Mouse (Mus musculus) C2C12 (cell line): ENCODE data around the gene Zfp825. TPM values are rescaled to one million over a fixed set of nuclear protein-coding genes. Genes with fewer than 3 reads are reported as not detected.
"Not testable (repeated sequence)": the region's sequence is repeated elsewhere in the genome, so short reads cannot be mapped to it uniquely, and the experiment has no call there.

Experiments used
- H3K27me3 ChIP-seq: one replicate; pipeline ENCODE4 v1.6.1; 2011; ENCODE audit not compliant: control insufficient read depth, insufficient read depth, insufficient read length
- H3K36me3 ChIP-seq: one replicate; pipeline ENCODE4 v1.6.1; 2011; ENCODE audit not compliant: control insufficient read depth, insufficient read depth
- H3K4me3 ChIP-seq: one replicate; pipeline ENCODE4 v1.5.1; 2011; ENCODE audit warnings: mild to moderate bottlenecking, control low read depth; ENCODE audit not compliant: poor library complexity, insufficient read depth, severe bottlenecking
- H3K79me2 ChIP-seq: one replicate; pipeline ENCODE4 v1.6.1; 2011; ENCODE audit not compliant: control insufficient read depth, insufficient read depth
- H3K79me3 ChIP-seq: one replicate; pipeline ENCODE4 v1.6.1; 2011; ENCODE audit warnings: low read depth, control low read depth
- H3ac ChIP-seq: one replicate; pipeline ENCODE3; 2011; ENCODE audit warnings: low read depth; ENCODE audit not compliant: control insufficient read depth, insufficient read length
- CEBPB ChIP-seq: IDR thresholded peaks from one replicate; pipeline ENCODE4 v1.6.1; 2011; ENCODE audit warnings: low read depth, mild to moderate bottlenecking, control low read depth, moderate library complexity
- CTCF ChIP-seq: IDR thresholded peaks from one replicate; pipeline ENCODE4 v1.5.1; 2011; ENCODE audit not compliant: control insufficient read depth, insufficient read depth, insufficient read length
- MAX ChIP-seq: IDR thresholded peaks from one replicate; pipeline ENCODE4 v1.6.1; 2011; ENCODE audit warnings: mild to moderate bottlenecking, control low read depth
- MYOD1 ChIP-seq: IDR thresholded peaks from one replicate; pipeline ENCODE4 v1.6.1; 2011; ENCODE audit warnings: low read depth; ENCODE audit not compliant: control insufficient read depth, insufficient read length
- MYOG ChIP-seq: IDR thresholded peaks from one replicate; pipeline ENCODE4 v1.6.1; 2011; ENCODE audit not compliant: control insufficient read depth, insufficient read length; ENCODE audit errors: extremely low read depth
- polyA plus RNA-seq: library from polyadenylated mRNA; unstranded; fragments of >200 nt; fragmentation: generic; extraction: Trizol; gene quantifications from one replicate; pipeline ENCODE4 v1.2.1, GENCODE M21; 2012; ENCODE audit warnings: missing spikeins

Gene Zfp825
- polyA plus RNA-seq, 1 experiment, result 2.5 TPM

- TF ChIP-seq MYOG (no peak), MAX (no peak), CTCF (no peak)
- H3K4me3 ChIP-seq, result no peak overlapping the region
These were observed 28.9 kb upstream of the Zfp825 start for GRCm38 (mm10) chr13:74522481-74523237.

GRCm38 (mm10) chr13:74522141-74522480 is 28.3 kb upstream of the Zfp825 start:
- not testable (repeated sequence) for H3K79me3 ChIP-seq, H3K27me3 ChIP-seq, H3K4me3 ChIP-seq, H3K36me3 ChIP-seq, H3ac ChIP-seq, H3K79me2 ChIP-seq

More at GRCm38 (mm10) chr13:74522481-74523237, 28.9 kb upstream of the Zfp825 start:
- H3K27me3 ChIP-seq, result no peaks in the 10 kb centered on the region
- H3ac ChIP-seq, result no peak overlapping the region
- no peaks in the 10 kb centered on the region for H3K79me2 ChIP-seq
- no peaks in the 10 kb centered on the region for H3K79me3 ChIP-seq
- no peaks in the 10 kb centered on the region for H3K36me3 ChIP-seq

GRCm38 (mm10) chr13:74507981-74508380 is 14.2 kb upstream of the Zfp825 start:
- not testable (repeated sequence) for H3ac ChIP-seq, H3K27me3 ChIP-seq, H3K36me3 ChIP-seq, H3K4me3 ChIP-seq, H3K79me2 ChIP-seq, H3K79me3 ChIP-seq

GRCm38 (mm10) chr13:74502851-74503250 is 9.1 kb upstream of the Zfp825 start:
- not testable (repeated sequence) for H3ac ChIP-seq, H3K79me3 ChIP-seq, H3K79me2 ChIP-seq, H3K27me3 ChIP-seq, H3K36me3 ChIP-seq, H3K4me3 ChIP-seq

- not testable (repeated sequence) for H3K79me2 ChIP-seq, H3ac ChIP-seq, H3K4me3 ChIP-seq, H3K79me3 ChIP-seq, H3K27me3 ChIP-seq, H3K36me3 ChIP-seq
These were observed 5.9 kb upstream of the Zfp825 start for GRCm38 (mm10) chr13:74499696-74500095.

- not testable (repeated sequence) for H3K79me3 ChIP-seq, H3K79me2 ChIP-seq, H3K27me3 ChIP-seq, H3ac ChIP-seq, H3K36me3 ChIP-seq, H3K4me3 ChIP-seq
These were observed 9.5 kb downstream of the Zfp825 start for GRCm38 (mm10) chr13:74484326-74484725.

- H3K79me3 ChIP-seq, H3K4me3 ChIP-seq, H3K27me3 ChIP-seq, H3ac ChIP-seq, H3K36me3 ChIP-seq, H3K79me2 ChIP-seq: not testable (repeated sequence)
These were observed 22.3 kb downstream of the Zfp825 start for GRCm38 (mm10) chr13:74471468-74471867.

GRCm38 (mm10) chr13:74462699-74463385 is 30.9 kb downstream of the Zfp825 start:
- Histone ChIP-seq H3ac (peak overlapping the region; percentile 57), H3K4me3 (peak overlapping the region; percentile 35), H3K27me3 (no peaks in the 10 kb centered on the region), H3K79me3 (peaks cover 3% of the 10 kb centered on the region), H3K79me2 (peaks cover 14% of the 10 kb centered on the region), H3K36me3 (no peaks in the 10 kb centered on the region)
- TF ChIP-seq MYOD1, result no peak
- TF ChIP-seq CEBPB, result peak; percentile 44

- H3K36me3 ChIP-seq, result not testable (repeated sequence)
These were observed 31.5 kb downstream of the Zfp825 start for GRCm38 (mm10) chr13:74462318-74462698.

More at GRCm38 (mm10) chr13:74462318-74462698, 31.5 kb downstream of the Zfp825 start:
- Histone ChIP-seq H3K4me3 (peak overlapping the region; percentile 35), H3ac (peak overlapping the region; percentile 23), H3K79me2 (peaks cover 14% of the 10 kb centered on the region)
- not testable (repeated sequence) for H3K79me3 ChIP-seq, H3K27me3 ChIP-seq
